Mouse (Mus musculus): ENCODE measurements around the gene Arhgef28.

Arhgef28 gene

DNA sequence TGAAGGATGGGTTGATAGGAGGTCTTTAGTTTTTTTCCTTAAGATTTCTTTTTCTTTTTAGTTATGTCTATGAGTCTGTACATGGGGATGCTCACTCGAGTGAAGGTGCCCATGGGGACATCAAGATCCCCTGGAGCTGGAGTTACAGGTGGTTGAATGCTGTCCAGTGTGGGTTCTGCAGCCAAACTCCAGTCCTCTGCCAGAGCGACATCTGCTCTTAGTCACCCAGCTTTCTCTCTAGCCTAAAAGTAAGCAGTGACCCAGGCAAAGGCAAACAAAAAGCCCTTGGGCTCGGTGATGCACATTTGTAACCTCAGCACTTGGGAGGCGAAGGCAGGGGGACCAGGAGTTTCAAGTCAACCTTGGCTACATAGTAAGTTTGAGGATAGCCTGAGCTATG lies 232.3 kb downstream of the Arhgef28 start:
- in situ Hi-C loops (cut with MboI, MseI): no loop called here

DNA sequence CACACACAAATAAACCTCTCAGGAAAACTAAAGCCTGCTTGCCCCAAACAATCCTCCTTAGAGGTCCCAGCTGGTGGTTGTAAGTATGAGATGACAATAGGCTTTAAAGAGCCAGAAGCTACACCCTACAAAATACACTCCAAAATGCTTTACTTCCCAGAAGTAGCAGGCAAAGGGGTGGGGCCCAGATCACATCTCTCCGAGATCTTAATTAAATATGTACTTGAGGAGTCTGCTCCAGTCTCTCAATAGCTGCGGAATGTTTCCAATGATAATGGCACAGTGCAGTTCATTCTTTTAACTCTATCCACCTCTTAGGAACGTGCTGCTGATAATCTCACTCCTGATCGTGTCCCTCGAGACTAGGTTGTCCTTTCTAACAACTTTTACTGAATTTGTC lies 240.2 kb downstream of the Arhgef28 start:
- in situ Hi-C loops (cut with MboI, MseI): no loop called here

GRCm38 (mm10) chr13:97964892-97965424 lies 241.3 kb downstream of the Arhgef28 start:
- in situ Hi-C loops (cut with MboI, MseI): no loop called here

GRCm38 (mm10) chr13:97960142-97960541 lies 246.1 kb downstream of the Arhgef28 start:
- in situ Hi-C loops (cut with MboI, MseI): no loop called here

DNA sequence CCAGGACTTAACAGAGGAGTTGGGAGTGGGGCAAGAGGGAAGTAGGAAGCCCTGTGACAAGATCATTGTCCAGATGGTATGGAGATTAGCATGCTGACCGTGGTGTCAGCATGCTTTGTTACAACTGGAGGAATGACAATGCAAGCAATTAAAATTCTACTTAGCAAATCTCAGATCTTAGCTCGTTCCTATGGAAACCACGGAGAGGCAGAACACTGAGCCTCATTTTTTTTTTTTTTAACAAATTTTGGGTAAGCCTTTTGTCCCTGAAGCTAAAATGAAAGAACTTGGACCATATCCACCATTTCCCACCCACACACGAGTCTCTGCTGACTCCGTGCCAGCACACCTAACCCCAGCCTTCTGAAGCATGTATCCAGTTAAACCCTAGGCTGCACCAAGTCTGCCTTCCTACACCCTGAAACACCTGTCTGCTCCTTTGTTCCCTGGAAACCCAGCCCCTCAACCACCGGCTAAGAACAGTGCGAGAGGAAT lies 246.8 kb downstream of the Arhgef28 start:
- in situ Hi-C loops (cut with MboI, MseI): no loop called here

DNA sequence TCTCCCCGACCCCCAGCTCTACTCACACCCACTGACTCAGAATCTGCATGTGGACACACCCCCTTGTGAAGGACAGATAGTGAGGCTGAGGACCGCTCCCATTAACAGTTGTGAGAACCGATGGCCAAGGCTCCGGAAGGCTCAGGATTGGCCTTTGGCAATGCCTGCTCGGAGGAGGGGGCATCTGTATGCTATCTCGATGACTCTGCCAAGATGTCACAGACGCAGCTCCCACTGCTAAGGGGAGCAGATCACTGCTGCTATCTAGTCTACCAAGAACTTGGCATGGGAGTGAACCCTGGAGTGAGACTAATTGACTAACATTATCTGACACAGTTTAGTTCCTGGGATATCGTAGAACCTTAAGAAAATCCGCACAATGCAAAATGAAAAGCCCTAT lies 250.5 kb downstream of the Arhgef28 start:
- in situ Hi-C loops (cut with MboI, MseI): no loop called here

DNA sequence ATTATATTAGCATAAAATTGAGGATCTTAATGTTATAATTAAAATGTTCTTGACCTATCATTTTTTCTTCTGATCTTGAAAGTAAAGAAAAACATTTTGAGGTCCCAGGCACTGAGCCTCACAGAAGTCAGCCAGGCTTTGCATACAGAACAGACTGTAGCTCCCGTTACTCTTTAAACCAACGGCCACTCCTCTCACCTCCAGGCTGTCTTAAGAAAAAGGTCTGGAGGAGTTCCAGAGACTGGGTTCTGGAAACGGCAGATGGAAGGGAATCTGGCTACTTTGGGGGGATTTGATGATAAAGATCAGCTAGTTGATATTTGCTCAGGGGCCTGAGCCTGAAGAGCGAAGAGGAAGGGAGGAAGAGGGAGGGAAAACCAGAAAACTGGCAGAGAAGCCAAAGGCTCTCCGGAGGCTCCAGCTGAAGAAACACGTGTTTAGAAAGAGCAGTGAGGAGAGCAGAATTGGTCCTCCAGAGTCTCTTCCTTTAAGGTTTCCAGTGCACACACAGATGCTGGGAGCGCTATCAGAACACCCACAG lies 251.2 kb downstream of the Arhgef28 start:
- in situ Hi-C loops (cut with MboI, MseI): no loop called here

DNA sequence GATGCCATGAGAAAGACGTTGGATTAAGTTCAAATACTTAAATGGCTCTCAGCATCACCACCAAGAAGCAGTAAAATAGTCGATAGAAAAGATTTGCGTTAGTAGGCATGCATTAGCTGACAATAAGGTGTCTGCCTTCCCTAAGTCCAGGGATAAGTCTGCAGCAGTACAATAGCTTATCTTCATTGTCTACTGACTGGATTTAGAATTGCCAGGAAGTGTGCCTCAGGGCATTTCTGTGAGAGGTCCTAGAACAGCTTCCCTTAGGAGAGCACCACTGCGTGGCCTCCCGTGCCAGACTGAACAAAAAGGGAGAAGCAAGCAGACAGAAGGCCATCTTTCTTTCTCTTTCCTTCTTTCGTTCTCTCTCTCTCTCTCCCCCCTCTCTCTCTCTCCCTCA lies 252.2 kb downstream of the Arhgef28 start:
- in situ Hi-C loops (cut with MboI, MseI): no loop called here

DNA sequence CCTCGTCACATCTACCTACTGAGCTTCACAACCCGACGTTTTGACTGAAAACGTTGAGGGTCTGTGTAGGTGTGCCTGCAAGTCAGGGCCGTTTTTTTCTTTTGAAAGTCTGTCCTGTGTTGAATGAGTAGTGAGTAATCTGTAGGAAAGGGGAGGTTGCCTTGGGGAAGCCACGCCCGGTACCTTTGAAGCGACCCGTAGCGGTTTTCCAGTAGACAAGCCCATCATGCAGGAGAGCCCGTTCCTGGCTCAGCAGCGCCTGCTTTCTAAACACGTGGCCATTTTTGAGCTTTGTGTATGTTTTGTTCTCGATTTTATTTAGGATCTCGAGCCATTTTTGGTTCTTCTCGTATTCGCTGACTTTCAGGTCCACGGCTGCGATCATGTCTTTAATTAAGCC lies 252.7 kb downstream of the Arhgef28 start:
- in situ Hi-C loops (cut with MboI, MseI): no loop called here

DNA sequence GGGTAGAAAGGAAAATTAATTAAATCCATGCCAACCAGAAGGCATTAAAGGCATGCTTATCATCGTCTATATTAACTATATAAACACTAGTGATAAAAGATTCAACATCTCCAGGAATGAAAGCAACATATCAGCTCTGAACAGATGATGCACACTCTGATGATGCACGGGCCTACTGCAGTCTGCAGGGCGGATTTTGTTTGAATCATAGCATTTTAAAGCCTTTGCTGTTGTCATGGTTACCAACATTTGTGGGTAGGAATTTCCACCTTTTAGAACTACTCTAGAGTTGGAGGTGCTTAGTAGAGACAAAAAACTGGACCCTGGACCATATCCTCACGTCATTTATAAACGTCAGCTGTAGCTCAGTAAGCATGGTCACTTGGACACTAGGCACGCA lies 257.4 kb downstream of the Arhgef28 start:
- in situ Hi-C loops (cut with MboI, MseI): loop anchor here in 1 of 2 experiments (10.0 kb wide), 1 partner anchor 344 kb away; no protein-coding TSS in a partner anchor

- in situ Hi-C loops (cut with MboI, MseI): loop anchor here in 1 of 2 experiments (10.0 kb wide), 1 partner anchor 343 kb away; no protein-coding TSS in a partner anchor
Observed at GRCm38 (mm10) chr13:97947598-97947997, 258.6 kb downstream of the Arhgef28 start.

DNA sequence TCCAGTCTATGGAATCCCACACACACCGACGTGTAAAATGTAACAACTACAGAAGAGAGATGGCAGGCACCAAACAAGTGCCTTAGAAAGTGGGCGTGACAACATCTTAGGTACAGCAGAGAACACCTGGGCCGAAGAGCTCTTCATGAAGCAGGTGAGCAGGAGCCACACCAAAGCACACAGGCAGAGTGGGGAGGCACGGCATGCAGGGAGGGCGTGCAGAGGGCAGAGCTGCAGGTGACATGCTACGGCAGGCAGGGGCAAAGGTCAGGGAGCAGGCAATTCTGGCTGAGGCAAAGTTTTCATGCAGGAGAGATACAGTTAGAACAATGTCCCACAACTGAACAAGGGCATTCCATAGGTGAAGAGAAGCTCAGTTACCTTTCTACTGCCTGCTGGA lies 259.8 kb downstream of the Arhgef28 start:
- in situ Hi-C loops (cut with MboI, MseI): loop anchor here in 1 of 2 experiments (10.0 kb wide), 1 partner anchor 342 kb away; no protein-coding TSS in a partner anchor

GRCm38 (mm10) chr13:97941909-97942680 lies 264.1 kb downstream of the Arhgef28 start:
- in situ Hi-C loops (cut with MboI, MseI): loop anchor here in 1 of 2 experiments (10.0 kb wide), 1 partner anchor 337 kb away; no protein-coding TSS in a partner anchor

DNA sequence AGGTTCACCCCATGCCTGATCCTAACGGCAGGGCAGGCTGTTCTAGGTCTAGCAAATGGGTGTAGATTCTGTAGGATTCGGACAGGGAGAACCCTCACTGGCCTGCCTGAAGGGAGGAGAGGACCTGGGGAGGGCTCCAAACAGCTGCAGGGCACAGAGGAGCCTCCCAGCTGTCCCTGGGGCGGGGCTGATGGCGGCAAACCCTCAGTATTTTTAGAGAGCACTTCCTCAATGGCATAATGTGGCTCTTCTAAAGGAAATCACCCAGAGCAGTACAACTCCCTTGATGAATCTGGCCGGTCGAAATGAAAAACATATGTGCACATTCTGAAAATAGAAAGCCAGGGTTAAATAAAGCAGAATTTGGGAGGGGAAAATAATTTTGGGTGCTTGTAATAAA lies 265.1 kb downstream of the Arhgef28 start:
- in situ Hi-C loops (cut with MboI, MseI): loop anchor here in 1 of 2 experiments (10.0 kb wide), 1 partner anchor 336 kb away; no protein-coding TSS in a partner anchor

- in situ Hi-C loops (cut with MboI, MseI): loop anchor here (5.0 to 10.0 kb wide), 3 partner anchors 265 to 707 kb away; no protein-coding TSS in a partner anchor
Observed at GRCm38 (mm10) chr13:97939433-97940160, 266.6 kb downstream of the Arhgef28 start.

GRCm38 (mm10) chr13:97938596-97939297 lies 267.5 kb downstream of the Arhgef28 start:
- in situ Hi-C loops (cut with MboI, MseI): loop anchor here (5.0 to 10.0 kb wide), 2 partner anchors 264 to 706 kb away; no protein-coding TSS in a partner anchor

DNA sequence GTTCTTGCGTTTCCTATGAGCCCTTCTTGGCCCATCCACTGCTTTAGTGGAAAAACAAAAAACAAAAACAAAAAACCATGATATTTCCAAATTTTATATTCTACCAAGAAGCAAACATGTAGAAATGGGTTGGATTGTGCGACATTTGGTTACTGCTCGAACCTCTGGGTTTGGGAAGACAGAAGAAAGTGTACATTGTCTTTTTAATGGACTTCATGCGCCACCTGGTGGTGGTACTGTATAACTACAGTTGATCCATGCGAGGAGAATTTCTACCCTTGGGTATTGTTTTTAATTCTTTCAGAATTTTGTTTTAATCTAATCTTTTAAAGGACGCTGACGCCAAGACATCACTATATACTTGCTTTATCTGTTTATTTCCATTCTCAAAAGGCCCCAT lies 268.3 kb downstream of the Arhgef28 start:
- in situ Hi-C loops (cut with MboI, MseI): loop anchor here (5.0 to 10.0 kb wide), 2 partner anchors 263 to 706 kb away; no protein-coding TSS in a partner anchor

DNA sequence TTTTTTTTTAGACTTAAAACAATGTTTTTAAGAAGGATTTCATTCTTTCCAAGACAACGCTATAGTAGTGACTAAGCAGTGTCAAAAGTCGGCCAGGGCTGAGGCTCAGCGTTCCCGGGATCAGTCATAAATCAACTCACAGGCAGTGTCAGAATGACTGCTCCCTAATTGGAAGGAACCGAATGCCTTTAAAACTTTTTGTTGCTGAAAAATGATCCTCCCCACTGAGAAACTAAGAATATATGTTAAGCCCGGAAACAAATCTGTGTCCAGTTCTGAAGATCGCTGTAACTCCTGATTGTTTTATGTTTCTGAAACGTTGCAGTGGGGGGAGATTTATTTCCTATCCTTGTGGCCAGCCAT lies 278.1 kb downstream of the Arhgef28 start:
- in situ Hi-C loops (cut with MboI, MseI): loop anchor here in 1 of 2 experiments (5.0 kb wide), 1 partner anchor 1061 kb away; no protein-coding TSS in a partner anchor

- in situ Hi-C loops (cut with MboI, MseI): loop anchor here in 1 of 2 experiments (5.0 kb wide), 1 partner anchor 1060 kb away; no protein-coding TSS in a partner anchor
Observed at GRCm38 (mm10) chr13:97927376-97928134, 278.7 kb downstream of the Arhgef28 start.

- in situ Hi-C loops (cut with MboI, MseI): loop anchor here in 1 of 2 experiments (5.0 kb wide), 1 partner anchor 1059 kb away; no protein-coding TSS in a partner anchor
Observed at GRCm38 (mm10) chr13:97926371-97926770, 279.9 kb downstream of the Arhgef28 start.
